Mouse (Mus musculus): Measurements from ENCODE around the gene Ropn1.

DNA sequence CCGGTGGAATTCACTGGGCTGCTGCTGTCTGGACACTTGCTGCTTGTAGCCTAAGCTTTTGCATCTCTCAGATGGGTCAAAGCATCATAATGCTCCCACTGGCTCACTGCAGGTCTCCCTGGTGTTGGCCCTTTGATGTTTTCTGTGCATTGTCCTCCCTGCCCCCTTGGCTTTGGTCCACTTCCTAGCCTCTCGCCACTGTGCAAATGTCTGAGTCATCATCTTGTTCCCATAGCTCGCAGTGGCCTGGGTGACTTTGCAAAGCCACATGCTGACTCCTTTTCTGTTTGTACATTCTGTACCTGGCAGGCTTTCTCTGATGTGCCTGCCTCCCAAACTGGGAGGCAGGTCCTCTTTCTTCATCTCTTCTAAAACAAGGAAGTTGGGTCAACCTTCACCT, 23.1 kb downstream of the Ropn1 start:
- TF ChIP-seq MYOD1 (IDR thresholded peaks at IDR 0.05; ENCODE audit: control insufficient read depth, insufficient read length, low read depth) (no peak), CTCF (IDR thresholded peaks at IDR 0.05; ENCODE audit: control insufficient read depth, insufficient read depth, insufficient read length) (no peak)

Measured in C2C12 (cell line).